Mouse (Mus musculus) thymus, postnatal 4 days (tissue): Measurements from ENCODE around the gene Uevld.
"Not testable (repeated sequence)": the region's sequence is repeated elsewhere in the genome, so short reads cannot be mapped to it uniquely, and the experiment has no call there.

Experiments
- DNase-seq: peaks from one replicate; pipeline ENCODE4 v3.0.0; 2021

The Uevld gene

GRCm38 (mm10) chr7:46964070-46964469 lies 5.7 kb upstream of the Uevld start:
- no peak for DNase-seq

- DNase-seq = peak; percentile 71
Measured at GRCm38 (mm10) chr7:46962806-46963618, 4.7 kb upstream of the Uevld start.

- no peak for DNase-seq
Measured at GRCm38 (mm10) chr7:46962132-46962531, 3.8 kb upstream of the Uevld start.

GRCm38 (mm10) chr7:46960991-46961390 lies 2.7 kb upstream of the Uevld start:
- no peak for DNase-seq

- DNase-seq = no peak
Measured at GRCm38 (mm10) chr7:46958853-46959252, 526 bp upstream of the Uevld start.

- peak; percentile 22 for DNase-seq
Measured at GRCm38 (mm10) chr7:46935847-46936246, 22.5 kb downstream of the Uevld start.

- no peak for DNase-seq
Measured at GRCm38 (mm10) chr7:46934788-46935187, 23.5 kb downstream of the Uevld start.

- DNase-seq = no peak
Measured at GRCm38 (mm10) chr7:46931370-46931769, 27.0 kb downstream of the Uevld start.

GRCm38 (mm10) chr7:46928291-46928690 lies 30.0 kb downstream of the Uevld start:
- DNase-seq = no peak

GRCm38 (mm10) chr7:46922075-46922474 lies 36.3 kb downstream of the Uevld start:
- DNase-seq = no peak

- DNase-seq = peak; percentile 94
Measured at GRCm38 (mm10) chr7:46919551-46920176, 38.7 kb downstream of the Uevld start, which contains the start of gene Tsg101. Gene Tsg101 (minus strand): TSS chr7:46919969.

- no peak for DNase-seq
Measured at GRCm38 (mm10) chr7:46918678-46919371, 39.5 kb downstream of the Uevld start.

GRCm38 (mm10) chr7:46916376-46916775 lies 42.0 kb downstream of the Uevld start:
- DNase-seq = no peak

- no peak for DNase-seq
Measured at GRCm38 (mm10) chr7:46911250-46911649, 47.1 kb downstream of the Uevld start.

- DNase-seq = peak; percentile 32
Measured at GRCm38 (mm10) chr7:46899343-46899742, 59.0 kb downstream of the Uevld start.

- DNase-seq = no peak
Measured at GRCm38 (mm10) chr7:46895511-46895910, 62.8 kb downstream of the Uevld start.

GRCm38 (mm10) chr7:46883304-46883703 lies 75.0 kb downstream of the Uevld start:
- no peak for DNase-seq

GRCm38 (mm10) chr7:46881941-46882340 lies 76.4 kb downstream of the Uevld start:
- not testable (repeated sequence) for DNase-seq

GRCm38 (mm10) chr7:46880992-46881391 lies 77.3 kb downstream of the Uevld start:
- no peak for DNase-seq

- no peak for DNase-seq
Measured at GRCm38 (mm10) chr7:46879851-46880250, 78.5 kb downstream of the Uevld start.

GRCm38 (mm10) chr7:46877255-46877654 lies 81.1 kb downstream of the Uevld start:
- DNase-seq = no peak

- DNase-seq = no peak
Measured at GRCm38 (mm10) chr7:46876841-46877240, 81.5 kb downstream of the Uevld start.
